Mouse (Mus musculus) CH12F3 (cell line): ENCODE results near the gene Dnajc8.
"Not testable (repeated sequence)": the region's sequence is repeated elsewhere in the genome, so short reads cannot be mapped to it uniquely, and the experiment has no call there.

Experiments used
- in situ Hi-C: fragments of 300-500 bp; cut with MboI; formaldehyde crosslinking; loops from 2 replicates; pipeline ENCODE4 v1.14.3; 2020; ENCODE audit warnings: low sequenced_read_pairs

Dnajc8 gene

GRCm38 (mm10) chr4:132563965-132564364, 28.6 kb downstream of the Dnajc8 start, which contains the start of gene Ptafr:
Ptafr (plus strand) TSS chr4:132564067.
- in situ Hi-C loops = no loop called here

- in situ Hi-C loops = no loop called here
Observed at GRCm38 (mm10) chr4:132565089-132565747, 29.9 kb downstream of the Dnajc8 start.

DNA sequence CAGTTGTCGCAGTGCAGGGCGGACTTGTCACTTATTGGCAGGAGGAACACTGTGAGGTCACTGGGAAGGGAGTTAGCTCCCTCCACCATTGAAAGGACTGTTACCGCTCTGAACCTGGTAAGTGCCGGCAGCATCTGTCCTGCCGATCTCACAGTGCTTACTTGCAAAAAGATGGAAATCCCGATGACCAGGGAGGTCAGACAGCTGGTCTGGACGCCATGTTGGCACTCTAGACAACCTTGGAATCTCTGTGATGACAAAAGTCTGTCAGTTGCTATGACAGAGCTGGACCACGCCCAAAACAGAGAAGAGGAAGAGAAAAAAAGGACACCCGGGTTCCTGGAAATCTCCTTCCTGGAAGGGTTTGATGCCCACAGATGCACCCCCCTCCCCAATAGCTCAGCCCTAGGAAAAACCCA, 32.0 kb downstream of the Dnajc8 start:
- in situ Hi-C loops = no loop called here

DNA sequence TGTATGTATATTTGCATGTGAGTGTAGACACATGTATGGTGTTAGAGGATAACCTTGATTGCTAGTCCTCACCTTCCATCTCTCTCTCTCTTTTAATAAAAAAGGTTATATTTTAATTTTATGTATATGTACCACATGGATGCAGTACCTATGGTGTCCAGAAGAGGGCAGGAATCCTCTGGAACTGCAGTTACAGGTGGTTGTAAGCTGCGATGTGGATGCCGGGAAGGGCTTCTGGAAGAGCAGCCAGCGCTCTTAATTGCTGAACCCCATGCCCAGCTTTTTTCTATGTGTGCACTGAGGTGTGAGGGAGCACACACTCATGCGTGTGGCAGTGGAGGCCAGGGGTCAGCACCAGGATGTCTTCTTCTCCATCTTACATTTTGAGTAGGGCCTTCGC, 33.8 kb downstream of the Dnajc8 start:
- in situ Hi-C loops = no loop called here

DNA sequence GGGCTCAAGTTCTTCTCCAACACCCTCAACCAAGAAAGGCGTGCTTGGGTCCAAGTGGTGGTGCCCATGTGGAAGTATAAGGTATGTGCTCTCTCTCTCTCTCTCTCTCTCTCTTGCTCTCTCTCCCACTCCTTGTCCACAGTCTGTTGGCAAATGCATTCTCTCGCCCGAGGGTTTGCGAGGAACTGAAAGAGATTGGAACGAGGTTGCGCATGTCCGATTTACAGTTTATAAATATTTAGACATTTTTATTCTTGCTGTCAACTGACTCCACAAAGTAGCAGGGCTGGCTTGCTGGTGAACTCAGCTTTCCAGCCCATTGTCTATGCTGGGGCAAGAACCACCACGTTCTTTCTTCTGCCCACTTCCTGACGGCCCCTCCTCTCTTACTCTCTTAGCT, 35.8 kb downstream of the Dnajc8 start:
- in situ Hi-C loops = no loop called here

GRCm38 (mm10) chr4:132573327-132573726, 38.0 kb downstream of the Dnajc8 start:
- in situ Hi-C loops = no loop called here

- in situ Hi-C loops = no loop called here
Observed at GRCm38 (mm10) chr4:132574809-132575347, 39.5 kb downstream of the Dnajc8 start.

DNA sequence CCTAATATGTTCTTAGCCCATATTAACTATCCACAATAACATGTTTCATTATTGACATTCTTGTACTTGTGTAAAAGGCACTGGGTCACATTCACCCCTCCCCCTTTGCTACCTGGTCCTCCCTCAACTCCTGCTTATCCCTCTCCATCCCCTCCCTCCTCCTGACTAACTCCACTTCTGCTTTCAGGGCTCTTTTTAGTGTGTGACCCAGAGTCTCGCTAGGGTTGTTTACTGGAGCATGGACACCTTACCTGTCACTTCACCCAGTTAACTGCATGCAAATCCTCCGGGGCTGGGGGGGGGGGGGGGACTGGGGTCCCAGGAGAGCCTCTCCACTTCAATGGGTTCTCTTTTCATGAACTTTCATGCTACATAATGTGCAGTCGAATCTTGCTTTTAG, 48.4 kb downstream of the Dnajc8 start:
- in situ Hi-C loops = no loop called here

DNA sequence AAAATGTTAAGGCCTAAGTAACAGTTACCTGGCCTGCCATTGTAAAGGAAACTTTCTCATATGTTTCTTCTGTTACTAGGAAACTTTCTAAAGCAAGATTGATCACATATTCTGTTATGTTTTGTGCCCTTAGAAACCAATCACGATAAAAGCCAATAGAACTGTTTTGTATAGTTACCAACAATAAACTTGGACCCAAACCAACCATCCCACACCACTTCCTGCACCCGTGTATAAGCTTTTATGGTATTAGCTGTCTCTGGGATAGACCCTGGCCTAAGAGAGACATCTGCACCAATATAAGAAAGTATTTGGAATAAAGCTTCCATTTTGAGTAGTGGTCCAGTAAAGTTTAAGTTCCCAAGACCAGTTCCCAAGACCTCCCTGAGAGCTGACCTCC, 49.6 kb downstream of the Dnajc8 start:
- in situ Hi-C loops = no loop called here

DNA sequence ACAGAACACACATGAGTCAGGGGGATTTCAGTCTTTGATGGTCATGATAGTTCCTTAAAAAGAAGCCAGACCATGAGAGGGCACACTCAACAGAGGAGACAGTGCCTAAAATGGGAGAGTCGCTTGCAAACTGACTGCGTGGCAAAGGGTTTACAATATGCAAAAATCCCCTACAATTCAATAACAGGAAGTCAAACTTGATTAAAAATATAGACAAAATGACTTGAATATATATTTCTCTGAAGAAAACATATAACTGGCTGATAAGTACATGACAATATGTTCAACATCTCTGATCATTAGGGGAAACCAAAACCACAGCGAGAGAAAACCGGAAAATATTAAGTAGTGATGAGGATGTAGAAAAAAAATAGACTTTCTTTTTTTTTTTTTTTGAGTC, 50.9 kb downstream of the Dnajc8 start:
- in situ Hi-C loops = no loop called here

- in situ Hi-C loops = no loop called here
Observed at GRCm38 (mm10) chr4:132588512-132588911, 53.2 kb downstream of the Dnajc8 start.

DNA sequence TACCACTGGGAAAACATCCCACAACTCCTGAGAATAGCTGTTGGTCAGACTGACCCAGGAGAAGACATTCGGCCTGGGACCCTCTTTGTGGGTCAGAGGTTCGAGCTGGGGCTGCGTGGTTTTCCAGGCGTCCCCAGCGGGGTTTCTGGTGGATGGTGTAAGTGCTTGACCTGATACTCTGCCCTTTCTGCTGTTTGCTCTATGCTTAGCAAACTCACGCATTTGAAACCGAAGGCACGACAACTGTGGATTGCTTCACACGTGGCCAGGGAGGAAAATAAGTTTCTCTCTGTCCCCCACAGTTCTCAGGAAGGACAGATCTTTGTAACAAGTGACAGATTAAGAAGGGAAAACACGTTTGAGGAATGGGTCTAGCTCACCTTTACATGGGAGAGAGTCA, 55.3 kb downstream of the Dnajc8 start:
- in situ Hi-C loops = no loop called here

GRCm38 (mm10) chr4:132592958-132593357, 57.6 kb downstream of the Dnajc8 start:
- in situ Hi-C loops = no loop called here

DNA sequence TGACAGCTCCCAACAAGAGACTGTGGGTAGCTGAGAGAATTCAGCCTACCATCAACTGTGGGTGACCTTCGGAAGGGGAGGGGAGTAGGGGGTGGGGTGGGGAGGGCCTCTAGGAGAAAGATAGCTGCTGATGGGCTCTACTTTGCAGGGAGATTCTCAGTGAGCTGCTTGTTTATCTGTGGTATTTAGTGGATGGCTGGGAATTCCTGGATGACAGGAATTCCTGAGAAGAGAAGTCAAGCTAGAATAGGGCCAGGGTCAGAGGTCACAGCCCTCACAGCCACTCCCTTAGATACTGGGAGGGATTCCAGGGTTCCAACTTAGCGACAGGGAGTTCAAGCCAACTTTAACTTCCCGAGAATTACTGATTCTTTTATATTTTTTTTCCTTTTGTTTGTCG, 58.8 kb downstream of the Dnajc8 start:
- in situ Hi-C loops = no loop called here

DNA sequence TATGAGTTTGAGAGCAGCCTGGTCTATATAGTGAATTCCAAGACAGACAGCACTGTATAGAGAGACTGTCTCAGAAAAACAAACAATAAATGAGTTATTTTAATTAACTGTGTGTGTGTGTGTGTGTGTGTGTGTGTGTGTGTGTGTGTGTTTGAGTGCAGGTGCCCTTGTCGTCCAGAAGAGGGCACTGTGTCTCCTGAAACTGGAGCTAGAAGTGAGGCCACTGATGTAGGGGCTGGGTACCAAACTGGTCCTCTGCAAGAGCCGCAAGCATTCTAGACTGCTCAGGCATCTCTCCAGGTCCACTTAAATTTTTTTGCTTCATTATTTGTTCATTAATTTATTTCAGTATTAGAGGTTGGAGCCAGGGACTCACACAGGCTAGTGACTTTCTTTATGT, 63.5 kb downstream of the Dnajc8 start:
- in situ Hi-C loops = no loop called here

GRCm38 (mm10) chr4:132599764-132600163, 64.4 kb downstream of the Dnajc8 start:
- in situ Hi-C loops = no loop called here

GRCm38 (mm10) chr4:132600465-132600864, 65.1 kb downstream of the Dnajc8 start:
- in situ Hi-C loops = no loop called here

DNA sequence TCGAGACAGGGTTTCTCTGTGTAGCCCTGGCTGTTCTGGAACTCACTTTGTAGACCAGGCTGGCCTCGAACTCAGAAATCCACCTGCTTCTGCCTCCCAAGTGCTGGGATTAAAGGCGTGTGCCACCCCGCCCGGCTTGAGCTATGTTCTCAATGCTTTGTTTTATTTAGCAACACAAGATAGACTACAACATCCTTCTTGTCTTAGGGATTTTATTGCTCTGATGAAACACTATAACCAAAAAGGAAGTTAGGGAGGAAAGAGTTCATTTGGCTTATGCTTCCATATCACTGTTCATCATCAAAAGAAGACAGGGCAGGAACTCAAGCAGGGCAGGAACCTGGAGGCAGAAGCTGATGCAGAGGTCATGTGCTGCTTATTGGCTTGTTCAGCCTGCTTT, 65.9 kb downstream of the Dnajc8 start:
- in situ Hi-C loops = not testable (repeated sequence)
